Mouse (Mus musculus) G1E-ER4 (cell line): ENCODE results near the gene Gkap1. TPM values are rescaled to one million over a fixed set of nuclear protein-coding genes. Genes with fewer than 3 reads are reported as not detected.

ENCODE experiments used
- GATA1 ChIP-seq: IDR thresholded peaks from one replicate; pipeline ENCODE4 v1.8.0; 2012; ENCODE audit warnings: low read length, inconsistent platforms
- polyA plus RNA-seq: library from polyadenylated mRNA; stranded (reverse); fragments of >175 nt; gene quantifications from 2 replicates; pipeline ENCODE4 v1.2.3, GENCODE M21; 2012

Gene Gkap1
- polyA plus RNA-seq, result not detected in 2 replicates

GRCm38 (mm10) chr13:58275599-58275998 lies at the start of gene Gkap1:
Gene Gkap1 (minus strand): TSS chr13:58275699.
- TF ChIP-seq GATA1, result no peak

GRCm38 (mm10) chr13:58317768-58318167 lies 42.3 kb upstream of the Gkap1 start:
- TF ChIP-seq GATA1, result no peak

GRCm38 (mm10) chr13:58314991-58315390 lies 39.5 kb upstream of the Gkap1 start:
- peak; percentile 19 for TF ChIP-seq GATA1

GRCm38 (mm10) chr13:58313758-58314157 lies 38.3 kb upstream of the Gkap1 start:
- TF ChIP-seq GATA1, result no peak

- no peak for TF ChIP-seq GATA1
Measured at GRCm38 (mm10) chr13:58311351-58311750, 35.9 kb upstream of the Gkap1 start.

GRCm38 (mm10) chr13:58309499-58309898 lies 34.0 kb upstream of the Gkap1 start:
- TF ChIP-seq GATA1, result no peak

GRCm38 (mm10) chr13:58307453-58307852 lies 32.0 kb upstream of the Gkap1 start:
- TF ChIP-seq GATA1, result no peak

- no peak for TF ChIP-seq GATA1
Measured at GRCm38 (mm10) chr13:58305230-58305629, 29.7 kb upstream of the Gkap1 start.

- TF ChIP-seq GATA1, result no peak
Measured at GRCm38 (mm10) chr13:58302421-58303145, 27.1 kb upstream of the Gkap1 start.

GRCm38 (mm10) chr13:58301961-58302360 lies 26.5 kb upstream of the Gkap1 start:
- no peak for TF ChIP-seq GATA1

GRCm38 (mm10) chr13:58298756-58299155 lies 23.3 kb upstream of the Gkap1 start:
- no peak for TF ChIP-seq GATA1

GRCm38 (mm10) chr13:58295582-58295981 lies 20.1 kb upstream of the Gkap1 start:
- no peak for TF ChIP-seq GATA1

GRCm38 (mm10) chr13:58292811-58293210 lies 17.3 kb upstream of the Gkap1 start:
- TF ChIP-seq GATA1, result no peak

- TF ChIP-seq GATA1, result no peak
Measured at GRCm38 (mm10) chr13:58289308-58289707, 13.8 kb upstream of the Gkap1 start.

GRCm38 (mm10) chr13:58287822-58288221 lies 12.3 kb upstream of the Gkap1 start:
- TF ChIP-seq GATA1, result no peak

GRCm38 (mm10) chr13:58283466-58283865 lies 8.0 kb upstream of the Gkap1 start:
- no peak for TF ChIP-seq GATA1

- no peak for TF ChIP-seq GATA1
Measured at GRCm38 (mm10) chr13:58281936-58282335, 6.4 kb upstream of the Gkap1 start.
